Mouse (Mus musculus) lung, adult 2 months (tissue): Measurements from ENCODE around the gene Rabep2. TPM values are rescaled to one million over a fixed set of nuclear protein-coding genes. Genes with fewer than 3 reads are reported as not detected.

Experiments used
- DNase-seq: peaks from one replicate; pipeline ENCODE4 v3.0.0; 2022
- H3K4me1 ChIP-seq: fragments of 200-500 bp; 2 replicates; pipeline ENCODE4 v1.6.1; 2011; ENCODE audit warnings: low read length; ENCODE audit not compliant: control insufficient read depth, insufficient read depth
- H3K4me3 ChIP-seq: fragments of 200-500 bp; replicated peaks from 2 replicates; pipeline ENCODE3; 2011; ENCODE audit warnings: low read depth, mild to moderate bottlenecking, control low read depth, low read length; ENCODE audit errors: extremely low read depth
- CTCF ChIP-seq: fragments of 200-500 bp; IDR thresholded peaks from 2 replicates; pipeline ENCODE4 v1.5.1; 2011; ENCODE audit warnings: mild to moderate bottlenecking, low read length, control low read depth; ENCODE audit not compliant: insufficient read depth
- POLR2A ChIP-seq: fragments of 200-500 bp; IDR thresholded peaks from 2 replicates; pipeline ENCODE4 v1.6.1; 2011; ENCODE audit warnings: low read depth, mild to moderate bottlenecking, control low read depth, low read length, borderline replicate concordance; ENCODE audit errors: extremely low read depth
- WGBS: fragments of 180-500 bp; shearing (Covaris S2); methylation state at CpG from one replicate; pipeline ENCODE4 v1.1.7; 2018; 5-methylcytosine and 5-hydroxymethylcytosine counted together
- polyA plus RNA-seq: library from polyadenylated mRNA; depleted of rRNA; stranded (reverse); fragments of >200 nt; gene quantifications from 2 replicates; pipeline ENCODE4 v1.2.3, GENCODE M21; 2012

The Rabep2 gene
- polyA plus RNA-seq, 1 experiment, result 33.2 TPM

DNA sequence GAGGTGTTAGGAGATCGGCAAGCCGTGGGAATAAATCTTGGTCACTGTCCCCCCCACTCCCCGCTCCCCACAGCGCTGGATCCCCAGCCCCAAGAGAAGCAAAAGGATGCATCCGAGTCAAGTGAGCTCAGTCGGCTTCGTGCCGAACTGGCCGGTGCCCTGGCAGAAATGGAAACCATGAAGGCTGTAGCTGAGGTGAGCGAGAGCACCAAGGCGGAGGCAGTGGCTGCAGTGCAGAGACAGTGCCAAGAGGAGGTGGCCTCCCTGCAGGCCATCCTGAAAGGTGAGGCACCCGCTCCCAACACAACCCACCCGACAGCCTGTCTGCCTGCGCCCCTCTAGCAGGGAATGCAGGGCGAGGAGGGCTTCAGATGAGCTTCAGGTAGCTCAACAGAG, 942 bp downstream of the Rabep2 start:
- no peak for DNase-seq
- Histone ChIP-seq H3K4me1 (peaks cover 9% of the 10 kb centered on the region), H3K4me3 (peak overlapping the region; percentile 97)
- 27% methylated on average over 15 of the region's 15 CpGs for WGBS
- TF ChIP-seq CTCF, result no peak
- TF ChIP-seq POLR2A, result no peak

DNA sequence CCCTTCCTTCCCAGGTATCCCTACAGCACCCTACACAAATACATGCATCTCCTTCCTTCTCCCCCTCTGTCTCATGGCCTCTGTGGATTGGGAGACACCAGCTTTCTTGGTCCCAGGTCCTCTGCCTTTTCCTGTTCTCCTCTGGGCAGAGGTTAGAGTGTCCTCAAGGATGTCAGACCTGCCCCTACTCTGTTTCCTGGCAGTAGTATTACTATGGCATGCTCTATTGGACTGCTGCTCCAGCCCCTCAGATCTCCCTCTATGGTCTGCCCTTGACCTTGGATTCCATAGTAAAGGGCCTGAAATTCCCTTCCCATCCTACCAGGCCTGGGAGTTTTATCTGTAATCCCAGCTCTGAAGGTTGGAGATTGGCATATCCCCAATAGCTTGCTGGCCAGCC, 1.6 kb downstream of the Rabep2 start:
- no peak for DNase-seq
- no peak for TF ChIP-seq CTCF
- peaks cover 9% of the 10 kb centered on the region for H3K4me1 ChIP-seq
- H3K4me3 ChIP-seq, result no peak overlapping the region

DNA sequence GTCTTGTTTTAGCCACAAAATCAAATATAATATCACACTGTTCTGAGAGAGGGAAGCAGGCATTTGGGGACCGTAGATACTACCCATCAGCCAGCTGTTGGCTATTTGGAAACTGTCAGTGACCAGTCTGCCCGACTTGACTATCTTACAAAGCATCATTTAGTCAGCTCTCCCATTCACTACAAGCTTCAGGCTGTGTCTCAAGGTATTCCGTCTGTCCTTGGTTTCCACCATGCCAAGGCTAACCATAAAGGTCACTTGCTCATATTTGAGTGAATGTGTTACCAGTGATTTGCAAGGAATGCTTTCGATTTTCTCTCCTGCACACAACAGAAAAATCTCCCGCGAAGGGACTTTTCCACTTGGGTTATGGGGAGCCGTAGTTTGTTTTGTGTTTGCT, 6.2 kb downstream of the Rabep2 start:
- TF ChIP-seq POLR2A (no peak), CTCF (no peak)
- no peak for DNase-seq
- no peak overlapping the region for H3K4me3 ChIP-seq
- H3K4me1 ChIP-seq, result peaks cover 3% of the 10 kb centered on the region; the same call in 1 of the 2 replicates
- 90% methylated on average over 7 of the region's 7 CpGs for WGBS

DNA sequence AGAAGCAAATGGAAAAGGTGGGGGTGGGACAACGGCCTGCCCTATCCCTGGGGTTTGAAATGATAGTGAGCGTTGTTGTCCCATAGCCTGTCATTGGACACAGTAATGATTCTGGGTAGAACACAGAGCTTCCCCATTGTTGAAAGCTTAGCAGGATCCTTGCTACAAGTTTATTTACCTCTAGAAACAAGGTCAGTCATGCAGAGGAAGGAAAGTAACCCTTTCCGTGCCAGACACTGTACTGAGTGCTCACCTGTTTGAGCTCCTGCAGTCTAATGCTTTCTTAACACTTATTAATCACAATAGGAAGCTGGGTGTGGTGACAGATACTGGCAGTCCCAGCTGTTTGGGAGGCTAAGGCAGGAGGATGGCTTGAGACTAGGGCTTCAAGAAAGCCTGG, 7.2 kb downstream of the Rabep2 start:
- TF ChIP-seq CTCF, result no peak
- TF ChIP-seq POLR2A, result no peak
- 0 out of 2 replicates have a peak, but pooled peaks cover 3% of the 10 kb centered on the region for H3K4me1 ChIP-seq
- no peak for DNase-seq
- WGBS, result 77% methylated on average over 3 of the region's 3 CpGs
- H3K4me3 ChIP-seq, result no peak overlapping the region

DNA sequence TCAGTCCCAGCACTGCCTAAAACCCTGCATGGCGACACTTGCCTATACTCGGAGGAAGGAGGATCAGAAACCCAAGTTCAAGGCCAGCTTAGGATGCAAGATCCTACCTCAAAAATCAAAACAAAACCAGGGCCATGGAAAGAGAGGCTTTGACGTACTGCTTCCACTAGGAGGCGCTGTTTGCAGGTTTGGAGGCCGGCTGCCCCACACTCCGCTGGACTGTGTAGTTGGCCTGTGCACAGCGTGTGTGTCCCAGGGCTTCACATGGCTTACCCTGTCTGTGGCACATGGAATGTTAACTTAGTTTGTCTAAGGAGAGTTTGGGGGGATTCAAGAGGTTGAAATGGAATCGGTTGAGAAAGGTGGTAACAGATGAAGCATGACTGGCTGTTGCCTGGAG, 8.3 kb downstream of the Rabep2 start:
- peak; percentile 78 for TF ChIP-seq CTCF
- TF ChIP-seq POLR2A, result no peak
- H3K4me3 ChIP-seq, result no peak overlapping the region
- H3K4me1 ChIP-seq, result 0 out of 2 replicates have a peak, but pooled peaks cover 3% of the 10 kb centered on the region
- peak; percentile 44 for DNase-seq
- WGBS, result 21% methylated on average over 8 of the region's 8 CpGs

DNA sequence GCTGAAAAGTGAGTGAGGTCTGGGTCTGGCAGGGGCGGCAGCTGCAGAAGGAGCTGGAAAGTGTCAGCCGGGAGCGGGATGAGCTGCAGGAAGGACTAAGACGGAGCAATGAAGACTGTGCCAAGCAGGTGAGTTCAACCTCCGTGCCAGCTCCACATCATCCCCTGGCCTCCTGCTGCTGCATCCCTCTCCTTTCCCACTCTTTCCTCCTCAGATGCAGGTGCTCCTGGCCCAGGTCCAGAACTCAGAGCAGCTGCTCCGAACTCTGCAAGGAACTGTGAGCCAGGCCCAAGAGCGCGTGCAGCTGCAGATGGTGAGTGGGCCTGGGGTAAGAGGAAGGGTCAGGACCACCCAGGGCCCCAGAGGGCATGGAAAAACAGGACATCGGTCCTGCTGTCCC, 11.6 kb downstream of the Rabep2 start:
- 0 out of 2 replicates have a peak, but pooled peaks cover 3% of the 10 kb centered on the region for H3K4me1 ChIP-seq
- no peak overlapping the region for H3K4me3 ChIP-seq
- no peak for TF ChIP-seq POLR2A
- TF ChIP-seq CTCF, result no peak
- DNase-seq, result no peak
- WGBS, result 81% methylated on average over 9 of the region's 9 CpGs

DNA sequence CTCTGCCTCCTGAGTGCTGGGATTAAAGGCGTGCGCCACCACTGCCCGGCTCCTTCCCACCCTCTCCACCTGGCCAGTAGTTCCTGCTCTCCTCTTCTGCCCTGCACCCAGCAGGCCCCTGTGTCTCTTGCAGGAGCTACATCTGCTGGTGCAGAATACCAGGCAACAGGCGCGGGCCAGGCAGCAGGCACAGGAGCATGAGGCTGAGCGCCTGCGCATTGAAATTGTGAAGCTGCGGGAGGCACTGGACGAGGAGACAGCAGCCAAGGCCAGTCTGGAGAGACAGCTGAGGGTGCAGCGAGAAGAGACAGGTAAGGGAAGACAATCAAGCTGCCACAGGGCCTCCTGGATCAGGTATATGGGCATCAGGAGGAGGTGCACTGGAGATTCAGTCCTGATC, 15.4 kb downstream of the Rabep2 start:
- Histone ChIP-seq H3K4me1 (no peaks in the 10 kb centered on the region), H3K4me3 (no peak overlapping the region)
- 94% methylated on average over 10 of the region's 10 CpGs for WGBS
- no peak for DNase-seq
- TF ChIP-seq POLR2A (no peak), CTCF (no peak)

DNA sequence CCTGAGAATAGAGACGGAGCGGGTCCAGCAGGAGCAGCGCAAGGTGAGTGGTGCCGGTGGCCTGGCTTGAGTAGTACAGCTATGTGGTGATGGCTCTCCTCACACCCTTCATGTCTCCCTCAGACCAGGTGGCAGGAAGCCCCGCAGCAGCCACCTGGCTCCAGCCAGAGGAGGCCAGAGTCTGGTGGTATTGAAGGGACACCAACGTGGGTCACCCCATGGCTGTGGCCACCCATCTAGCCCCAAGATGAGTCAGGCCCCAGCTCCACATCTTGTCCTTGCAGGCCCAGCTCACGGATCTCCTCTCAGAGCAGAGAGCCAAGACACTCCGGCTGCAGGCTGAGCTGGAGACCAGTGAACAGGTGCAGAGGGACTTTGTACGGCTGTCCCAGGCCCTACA, 16.0 kb downstream of the Rabep2 start:
- Histone ChIP-seq H3K4me1 (no peaks in the 10 kb centered on the region), H3K4me3 (no peak overlapping the region)
- 94% methylated on average over 9 of the region's 9 CpGs for WGBS
- DNase-seq, result no peak
- no peak for TF ChIP-seq POLR2A
- no peak for TF ChIP-seq CTCF

DNA sequence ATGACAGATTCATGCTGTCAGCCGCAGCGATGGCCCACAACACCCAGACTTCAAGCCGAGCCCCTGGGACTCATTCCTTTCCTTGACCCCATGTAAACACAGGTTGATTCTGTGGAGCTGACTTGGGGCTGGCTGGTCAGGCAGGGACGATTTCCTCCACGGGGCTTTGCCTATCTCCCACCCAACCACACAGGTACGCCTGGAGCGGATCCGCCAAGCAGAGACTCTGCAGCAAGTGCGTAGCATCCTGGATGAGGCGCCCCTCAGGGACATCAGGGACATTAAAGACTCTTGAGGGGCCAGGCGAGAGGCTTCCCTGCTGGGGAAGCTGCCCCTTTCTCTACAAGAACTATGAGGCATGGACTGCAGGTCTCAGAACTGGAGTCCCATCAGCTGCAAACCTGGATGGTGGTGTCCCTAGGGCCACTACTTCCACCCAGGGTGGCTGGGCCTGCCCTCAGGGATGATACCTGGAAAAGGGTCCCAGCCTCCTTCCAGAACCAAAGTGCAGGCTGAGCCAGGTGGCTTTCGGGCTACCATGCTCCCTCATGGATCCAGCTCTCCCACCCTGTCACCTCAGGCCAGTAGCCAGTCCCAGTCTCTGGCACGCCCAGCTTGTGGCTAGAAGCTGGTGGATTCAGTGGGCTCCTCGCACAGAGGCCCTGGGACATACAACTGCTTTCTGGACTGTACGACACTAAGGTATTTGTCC, 16.7 kb downstream of the Rabep2 start:
- TF ChIP-seq POLR2A (no peak), CTCF (no peak)
- no peaks in the 10 kb centered on the region for H3K4me1 ChIP-seq
- WGBS, result 95% methylated on average over 15 of the region's 15 CpGs
- H3K4me3 ChIP-seq, result no peak overlapping the region
- DNase-seq, result no peak

DNA sequence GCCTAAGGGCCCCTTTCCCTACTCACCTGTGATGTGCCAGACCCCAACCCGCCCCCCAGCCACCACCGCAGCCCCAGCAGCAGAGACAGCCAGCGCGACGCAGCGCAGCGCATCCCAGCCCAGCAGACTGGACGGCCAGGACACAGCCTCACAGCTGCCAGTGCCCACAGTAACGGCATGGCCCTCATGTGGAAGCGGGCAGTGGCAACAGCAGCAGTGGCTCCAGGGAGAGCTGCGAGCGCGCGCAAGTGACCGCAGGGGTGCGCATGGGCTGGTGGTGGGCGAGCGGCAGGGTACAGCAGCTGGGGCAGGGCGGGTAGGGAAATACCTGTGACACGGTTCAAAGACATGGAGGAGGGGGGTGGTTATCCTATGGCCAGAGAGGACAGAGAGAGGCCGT, 17.7 kb downstream of the Rabep2 start:
- 93% methylated on average over 21 of the region's 21 CpGs for WGBS
- Histone ChIP-seq H3K4me1 (no peaks in the 10 kb centered on the region), H3K4me3 (no peak overlapping the region)
- TF ChIP-seq POLR2A (no peak), CTCF (no peak)
- DNase-seq, result no peak
